Mouse (Mus musculus) gastrocnemius, postnatal 36 days (tissue): Measurements from ENCODE around the gene Idh1. TPM values are rescaled to one million over a fixed set of nuclear protein-coding genes. Genes with fewer than 3 reads are reported as not detected.

ENCODE experiments used
- DNase-seq, 2 experiments: peaks; one replicate each; pipeline ENCODE4 v3.0.0; 2022
- intact Hi-C: fragments of 180-260 bp; cut with DNase I; formaldehyde crosslinking; loops from one replicate; pipeline ENCODE4 v1.15.1; 2025
- total RNA-seq, 2 experiments: library from RNA; stranded (reverse); gene quantifications; 2 replicates each; pipeline ENCODE4 v1.2.3; 2021

Gene Idh1
- total RNA-seq, 2 experiments from 2014 or later = 21.2 to 36.7 TPM

DNA sequence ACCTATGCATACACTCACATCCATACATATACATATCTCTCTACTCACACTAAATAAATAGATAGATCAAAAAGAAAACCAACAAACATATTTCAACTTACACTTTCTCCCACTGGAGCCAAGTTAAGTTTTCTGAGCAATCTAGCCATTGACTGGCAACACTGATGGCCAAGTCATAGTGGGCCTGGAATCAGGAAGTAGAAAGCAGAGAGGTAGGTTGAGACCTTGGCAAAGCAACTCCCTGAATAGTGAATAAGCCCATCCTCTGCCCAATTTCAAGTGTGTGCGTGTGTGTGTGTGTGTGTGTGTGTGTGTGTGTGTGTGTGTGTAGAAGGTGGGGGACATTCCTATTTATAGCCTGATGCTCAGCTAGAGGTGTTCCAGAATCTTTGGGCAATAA is 66.9 kb downstream of the Idh1 start, which contains the start of gene Gm28845:
Gm28845 (minus strand) TSS at position 121 of the 400 bp plus-strand sequence.
- DNase-seq = no peak
- intact Hi-C loops = no loop called here

DNA sequence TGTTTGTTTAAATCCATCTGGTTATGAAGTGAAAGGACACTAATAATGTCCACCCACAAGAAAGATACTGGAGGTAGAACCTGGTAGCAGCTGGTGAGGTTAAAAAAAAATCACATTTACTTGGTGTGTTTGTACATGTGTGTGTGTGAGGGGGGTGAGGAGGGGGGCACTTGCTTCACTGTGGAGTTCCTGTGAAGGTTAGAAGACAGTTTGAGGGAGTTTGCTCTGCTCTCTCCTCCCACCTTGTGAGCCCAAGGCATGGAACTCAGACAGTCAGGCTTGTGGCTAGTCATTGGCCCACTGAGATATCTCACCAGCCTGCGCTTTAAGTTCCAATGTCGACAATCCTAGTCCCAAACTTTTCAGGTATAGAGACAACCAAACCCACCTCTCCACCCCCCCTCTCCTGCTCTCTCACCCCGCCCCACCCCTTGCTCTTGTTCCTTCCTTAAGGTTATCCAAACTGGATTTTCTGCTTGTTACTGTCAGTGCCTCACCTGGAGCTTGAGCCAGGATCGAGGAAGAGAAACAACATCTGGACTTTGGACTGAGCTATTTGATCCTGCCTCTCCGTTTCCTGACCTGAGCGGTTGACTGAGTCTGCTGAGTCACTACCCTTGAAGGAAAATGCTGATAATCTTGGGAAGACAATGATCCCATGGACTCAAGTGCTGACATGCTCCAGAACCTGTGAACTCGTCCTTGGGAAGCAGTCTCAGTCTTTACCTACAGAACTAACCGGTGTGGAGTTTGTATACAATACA is 68.0 kb downstream of the Idh1 start:
- intact Hi-C loops = no loop called here

DNA sequence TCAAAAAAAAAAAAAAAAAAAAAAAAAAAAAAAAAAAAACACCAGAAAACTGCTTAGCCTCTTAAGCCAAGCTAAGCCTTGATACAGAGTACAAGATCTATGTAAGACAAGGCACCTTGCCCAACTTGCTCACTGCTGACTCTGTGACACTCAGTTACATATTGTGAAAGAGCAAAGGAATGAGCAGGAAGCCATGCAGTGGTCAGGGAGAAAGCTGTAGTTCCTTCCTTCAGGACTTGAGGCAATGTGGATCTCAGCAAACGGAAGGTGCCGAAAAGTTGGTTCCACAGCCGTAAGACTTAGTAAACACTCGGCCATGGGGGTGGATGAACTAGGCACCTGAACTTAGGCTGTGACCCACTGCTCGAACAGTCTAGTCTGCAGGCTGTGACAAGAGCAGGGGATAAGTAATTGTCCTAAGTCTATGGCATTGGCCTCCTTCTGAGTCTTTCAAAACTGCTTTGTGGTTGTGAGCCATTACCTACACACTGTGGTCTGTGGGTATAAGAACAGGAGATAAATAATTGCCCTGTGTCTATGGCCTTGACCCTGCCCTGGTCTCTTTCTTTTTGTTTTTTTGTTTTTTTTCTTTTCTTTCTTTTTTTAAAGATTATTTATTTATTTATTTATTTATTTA is 72.6 kb downstream of the Idh1 start:
- intact Hi-C loops = loop anchor here (5.0 kb wide), 1 partner anchor 49 kb away; no protein-coding TSS in a partner anchor
- DNase-seq = no peak

More for the DNA sequence above, 68.0 kb downstream of the Idh1 start:
- DNase-seq = no peak

DNA sequence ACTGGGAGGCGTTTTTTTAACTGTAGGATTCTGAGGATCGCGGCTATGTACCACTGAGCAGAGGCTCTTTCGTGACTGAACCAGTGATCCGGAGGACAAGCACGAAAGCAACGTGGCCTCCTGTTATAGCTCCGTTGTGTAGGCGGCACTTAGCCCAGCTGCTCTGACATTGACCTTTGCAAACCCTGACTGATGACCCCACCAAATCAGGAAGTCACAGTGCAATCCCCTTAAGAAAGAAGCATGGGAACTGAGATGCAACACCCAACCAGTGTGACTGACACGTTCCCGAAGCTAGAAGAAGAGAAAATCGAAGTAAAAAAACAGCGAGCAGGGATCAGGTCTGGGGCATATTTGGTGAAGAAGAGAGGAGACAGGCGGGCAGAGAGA is 73.5 kb downstream of the Idh1 start:
- intact Hi-C loops = loop anchor here (5.0 kb wide), 1 partner anchor 49 kb away; no protein-coding TSS in a partner anchor
- no peak for DNase-seq

DNA sequence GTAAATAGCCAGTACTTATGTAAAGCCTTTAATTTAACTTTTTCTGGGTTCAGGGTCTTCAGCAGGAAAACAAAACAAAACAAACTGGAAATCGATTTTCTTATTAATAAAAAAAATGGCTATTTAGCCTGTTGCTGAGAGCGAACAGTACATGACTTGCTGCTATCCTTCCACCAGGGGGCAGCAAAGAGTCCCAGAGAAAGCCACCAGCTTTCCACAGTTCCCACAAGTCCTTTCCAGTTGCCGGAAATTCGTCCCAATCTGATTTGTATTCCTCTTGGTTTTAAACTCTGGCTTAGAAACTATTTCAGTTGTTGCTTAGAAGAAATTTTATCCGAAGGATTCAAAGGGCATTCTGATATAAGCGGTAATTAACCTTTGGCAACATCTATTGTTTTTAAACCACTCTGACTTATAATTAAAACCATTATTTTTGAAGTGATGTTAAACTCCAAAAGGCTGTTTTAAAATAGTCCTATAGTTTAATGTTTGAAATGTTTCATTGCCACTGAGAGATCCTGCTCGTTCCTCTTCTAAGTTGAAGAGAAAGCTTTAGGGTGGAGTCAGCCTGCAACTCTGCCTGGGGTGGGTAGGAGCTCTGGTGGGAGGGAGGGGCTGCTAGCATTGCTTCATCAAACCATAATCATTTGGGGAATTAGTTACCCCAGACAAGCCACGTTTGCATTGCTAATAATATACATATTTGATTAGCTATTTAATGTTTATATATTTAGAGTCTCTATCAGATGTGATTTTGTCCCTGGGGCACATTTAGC is 74.1 kb downstream of the Idh1 start:
- peak in 1 of 2 experiments; percentile 65 for DNase-seq
- intact Hi-C loops = loop anchor here (5.0 kb wide), 1 partner anchor 50 kb away; no protein-coding TSS in a partner anchor

DNA sequence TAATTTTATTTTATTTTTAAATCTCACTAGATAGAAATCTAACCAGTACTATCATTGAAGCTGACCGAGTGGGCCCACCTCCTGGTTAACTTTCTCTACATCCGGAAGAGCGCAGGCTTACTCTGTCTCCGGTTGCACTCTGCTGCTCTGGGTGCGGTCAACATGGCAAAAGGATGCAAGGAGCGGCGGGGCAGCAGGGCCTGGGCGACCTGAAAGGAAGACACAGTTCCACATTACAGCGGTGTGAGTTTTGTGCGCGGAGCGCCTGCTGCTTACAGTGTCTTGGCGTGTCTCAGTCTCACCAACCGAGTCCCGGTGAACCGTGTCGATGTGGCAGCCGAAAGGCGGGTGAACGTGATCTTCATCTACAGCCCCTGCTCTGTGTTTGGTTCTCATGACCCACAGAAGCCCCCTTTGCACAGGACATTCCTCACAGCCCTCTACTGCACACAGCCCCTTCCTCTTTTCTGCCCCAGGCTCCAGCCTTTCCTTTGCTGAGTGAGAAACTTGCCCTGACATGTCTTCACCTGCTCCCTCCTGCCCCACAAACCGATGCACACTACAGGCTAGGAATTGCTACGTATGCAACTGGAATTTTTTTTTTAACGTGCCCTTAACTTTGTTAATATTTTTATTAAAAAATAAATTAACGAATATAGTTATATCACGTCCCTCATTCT is 76.4 kb downstream of the Idh1 start:
- intact Hi-C loops = loop anchor here (5.0 kb wide), 1 partner anchor 52 kb away; no protein-coding TSS in a partner anchor
- no peak for DNase-seq

DNA sequence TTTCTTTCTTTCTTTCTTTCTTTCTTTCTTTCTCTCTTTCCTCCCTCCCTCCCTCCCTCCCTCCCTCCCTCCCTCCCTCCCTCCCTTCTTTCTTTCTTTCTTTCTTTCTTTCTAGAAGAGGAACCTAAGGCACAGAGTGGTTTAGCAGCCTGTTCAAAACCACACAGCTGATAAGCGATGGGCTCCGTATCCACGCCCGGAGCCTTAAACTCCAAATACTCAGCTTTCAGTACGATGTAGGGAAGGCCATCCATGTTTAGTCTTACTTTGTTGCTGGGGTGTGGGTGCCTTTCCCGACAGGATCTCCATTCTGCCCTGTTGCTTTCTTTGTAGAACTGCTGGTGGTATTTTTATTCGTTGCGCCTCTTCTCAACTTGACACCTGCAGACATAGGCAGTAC is 77.1 kb downstream of the Idh1 start:
- no peak for DNase-seq
- intact Hi-C loops = no loop called here

Other genes with a start within 250 kb of the Idh1 start
- 1 to 10 TPM; 4.7 to 6.7 TPM for gene Plekhm3, start 229.7 kb downstream of the Idh1 start, total RNA-seq
- not detected for gene Akr1cl, start 153.7 kb downstream of the Idh1 start, total RNA-seq
- gene Cryge, start 135.4 kb downstream of the Idh1 start, total RNA-seq = not detected
- gene Crygd, start 123.0 kb downstream of the Idh1 start, total RNA-seq = not detected
- gene Crygc, start 112.8 kb downstream of the Idh1 start, total RNA-seq = not detected
- not detected for gene Crygb, start 104.2 kb downstream of the Idh1 start, total RNA-seq
- not detected for gene Cryga, start 83.1 kb downstream of the Idh1 start, total RNA-seq
- gene Gm28845, start 66.9 kb downstream of the Idh1 start, total RNA-seq = not detected
- gene D630023F18Rik, start 63.3 kb downstream of the Idh1 start, total RNA-seq = not detected
- gene Pikfyve, start 183 bp upstream of the Idh1 start, total RNA-seq = 1 to 10 TPM; 6.4 TPM
- not detected for gene Pth2r, start 95.6 kb upstream of the Idh1 start, total RNA-seq